Mouse (Mus musculus): ENCODE measurements at regions not wholly inside any gene's neighbourhood (a gene's known extent, or its start where the extent isn't known, plus 50 kb on each side); places are given as distances from the start of the nearest gene placed in this dataset.
"Not testable (repeated sequence)": the region's sequence is repeated elsewhere in the genome, so short reads cannot be mapped to it uniquely, and the experiment has no call there.

DNA sequence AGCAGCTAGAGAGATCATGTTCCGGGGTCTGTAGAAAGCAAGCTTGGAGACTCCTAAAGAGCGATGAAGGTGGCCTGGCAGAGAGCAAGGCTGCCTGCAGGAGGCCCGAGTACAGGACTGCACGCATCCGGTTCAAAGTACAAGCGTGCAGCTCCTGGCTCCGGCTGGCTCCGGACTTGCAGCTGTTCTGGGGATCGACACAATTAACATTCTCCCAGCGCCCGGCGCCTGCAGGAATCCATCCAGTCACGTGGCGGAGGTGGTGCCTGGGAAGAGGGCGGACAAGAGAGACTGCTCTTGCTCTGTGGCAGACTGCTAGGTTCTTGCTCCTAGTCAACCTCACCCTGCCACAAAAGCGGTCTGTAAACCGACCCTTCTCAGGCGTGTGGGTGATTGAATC, 86.9 kb downstream of the Bdh1 start:
- ATAC-seq (replicated peaks; ENCODE audit: poor library complexity), result no peak

- no peak for ATAC-seq (replicated peaks; ENCODE audit: poor library complexity)
Observed at GRCm38 (mm10) chr16:31510097-31510496, 88.0 kb downstream of the Bdh1 start.

- no peak for ATAC-seq (replicated peaks; ENCODE audit: poor library complexity)
Observed at GRCm38 (mm10) chr16:31518816-31519215, 96.7 kb downstream of the Bdh1 start.

- no peak for ATAC-seq (replicated peaks; ENCODE audit: poor library complexity)
Observed at GRCm38 (mm10) chr16:31520081-31520480, 98.0 kb downstream of the Bdh1 start.

DNA sequence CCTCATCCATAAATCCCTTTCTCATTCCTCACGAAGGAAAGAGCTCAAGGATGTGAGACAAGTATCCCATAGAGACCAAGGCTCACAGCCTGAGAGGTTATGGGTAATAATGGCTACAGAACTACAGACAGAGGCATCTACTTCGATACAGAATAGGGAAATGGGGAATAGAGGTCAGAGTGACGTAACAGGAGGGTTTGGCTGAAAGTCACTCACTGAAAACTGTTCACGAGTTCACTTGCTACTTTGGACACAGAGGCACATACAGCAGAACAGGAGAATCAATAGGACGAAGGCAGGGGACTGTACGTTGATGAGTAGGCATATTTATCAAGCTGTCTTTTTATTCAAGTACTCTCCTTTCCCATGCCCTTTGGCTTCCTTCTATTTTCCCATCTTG, 99.7 kb downstream of the Bdh1 start:
- ATAC-seq (replicated peaks; ENCODE audit: poor library complexity), result no peak

- ATAC-seq (replicated peaks; ENCODE audit: poor library complexity), result no peak
Observed at GRCm38 (mm10) chr16:31526711-31527344, 104.7 kb downstream of the Bdh1 start.

DNA sequence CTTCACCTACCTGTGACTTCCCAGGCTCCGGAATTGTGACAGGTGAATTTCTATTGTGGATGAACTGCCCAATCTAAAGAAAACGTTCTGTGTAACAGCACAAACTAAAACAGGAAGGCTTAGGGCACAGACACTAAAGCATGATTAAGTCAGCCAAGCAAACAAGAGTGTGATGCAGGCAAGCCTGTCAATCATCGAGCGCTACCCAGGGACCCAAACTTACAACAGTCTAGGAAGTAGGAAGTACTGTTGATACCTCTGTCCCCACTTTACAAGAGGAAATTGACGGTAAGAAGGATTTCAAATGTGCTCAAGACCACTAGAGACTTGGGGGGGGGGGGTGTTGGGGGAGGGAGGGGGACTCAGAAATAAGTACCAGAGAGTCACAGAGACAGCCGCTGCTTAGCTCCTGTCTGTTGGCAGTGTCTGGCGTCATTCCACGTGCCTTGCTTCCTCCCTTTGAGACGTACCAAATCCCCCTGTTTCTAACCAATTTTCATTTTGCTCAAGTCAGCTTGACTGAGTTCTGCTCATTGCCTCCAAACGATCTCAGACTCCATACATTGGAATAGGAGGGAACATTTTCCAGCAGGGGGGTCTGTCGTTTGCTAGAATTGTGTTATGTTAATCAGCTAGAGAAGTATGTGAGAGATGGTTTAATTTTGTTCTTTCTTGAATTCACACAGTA, 106.7 kb downstream of the Bdh1 start:
- no peak for ATAC-seq (replicated peaks; ENCODE audit: poor library complexity)

DNA sequence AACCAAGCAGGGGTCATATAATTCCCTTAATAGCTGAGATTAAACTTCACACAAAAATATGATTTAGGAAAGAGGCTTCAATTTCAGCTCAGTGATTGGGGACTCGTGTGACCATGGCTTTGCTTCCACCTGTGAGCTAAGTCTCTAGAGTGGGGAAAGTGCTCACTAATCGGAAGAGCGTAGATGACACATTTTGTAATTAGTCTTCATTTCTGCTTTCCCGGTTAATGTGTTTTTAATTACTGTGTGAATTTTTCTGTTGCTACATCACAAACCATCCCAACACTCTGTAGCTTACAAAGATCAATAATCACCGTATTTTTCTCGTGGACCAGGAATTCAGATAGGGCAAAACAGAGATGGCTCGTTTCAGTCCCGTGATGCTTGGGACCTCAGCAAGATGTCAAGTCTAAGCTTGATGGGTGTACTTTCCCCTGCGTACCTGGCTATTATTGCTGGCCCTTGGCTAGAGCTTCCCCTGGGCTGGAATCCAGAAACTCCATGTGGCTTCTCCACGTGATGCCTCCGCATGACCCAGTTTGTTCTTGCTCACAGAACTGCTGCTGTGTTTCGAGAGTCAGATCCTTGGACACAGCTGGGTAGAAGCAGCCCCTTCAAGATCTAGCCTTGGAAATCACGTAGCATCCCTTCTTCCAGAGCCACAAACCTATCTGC, 107.3 kb downstream of the Bdh1 start:
- ATAC-seq (replicated peaks; ENCODE audit: poor library complexity), result no peak

DNA sequence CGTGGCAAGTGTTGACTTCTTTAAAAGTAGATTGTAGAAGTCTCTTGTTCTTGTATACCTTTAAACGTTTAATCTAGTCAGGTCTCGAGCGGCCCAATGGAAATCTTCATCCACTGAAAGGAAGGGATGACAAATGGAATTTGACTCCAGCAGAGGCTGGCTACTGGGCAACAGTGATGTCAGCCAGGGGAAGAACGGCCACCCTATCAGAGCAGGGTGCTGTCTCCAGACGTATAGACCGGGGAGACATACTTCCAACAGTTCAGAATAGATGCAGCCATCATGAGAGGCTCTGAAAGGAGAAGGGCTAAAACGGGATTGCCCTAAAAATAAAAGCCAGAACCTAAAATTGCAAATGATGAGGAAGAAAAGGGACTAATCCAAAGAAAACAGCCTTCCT, 108.0 kb downstream of the Bdh1 start:
- no peak for ATAC-seq (replicated peaks; ENCODE audit: poor library complexity)

GRCm38 (mm10) chr16:31533196-31533777, 111.2 kb downstream of the Bdh1 start:
- peak; percentile 80 for ATAC-seq (replicated peaks; ENCODE audit: poor library complexity)

GRCm38 (mm10) chr16:31534923-31535523, 112.9 kb downstream of the Bdh1 start:
- ATAC-seq (replicated peaks; ENCODE audit: poor library complexity), result no peak

- no peak for ATAC-seq (replicated peaks; ENCODE audit: poor library complexity)
Observed at GRCm38 (mm10) chr16:31536328-31536727, 114.2 kb downstream of the Bdh1 start.

GRCm38 (mm10) chr16:31538606-31539005, 116.5 kb downstream of the Bdh1 start:
- ATAC-seq (replicated peaks; ENCODE audit: poor library complexity), result no peak

DNA sequence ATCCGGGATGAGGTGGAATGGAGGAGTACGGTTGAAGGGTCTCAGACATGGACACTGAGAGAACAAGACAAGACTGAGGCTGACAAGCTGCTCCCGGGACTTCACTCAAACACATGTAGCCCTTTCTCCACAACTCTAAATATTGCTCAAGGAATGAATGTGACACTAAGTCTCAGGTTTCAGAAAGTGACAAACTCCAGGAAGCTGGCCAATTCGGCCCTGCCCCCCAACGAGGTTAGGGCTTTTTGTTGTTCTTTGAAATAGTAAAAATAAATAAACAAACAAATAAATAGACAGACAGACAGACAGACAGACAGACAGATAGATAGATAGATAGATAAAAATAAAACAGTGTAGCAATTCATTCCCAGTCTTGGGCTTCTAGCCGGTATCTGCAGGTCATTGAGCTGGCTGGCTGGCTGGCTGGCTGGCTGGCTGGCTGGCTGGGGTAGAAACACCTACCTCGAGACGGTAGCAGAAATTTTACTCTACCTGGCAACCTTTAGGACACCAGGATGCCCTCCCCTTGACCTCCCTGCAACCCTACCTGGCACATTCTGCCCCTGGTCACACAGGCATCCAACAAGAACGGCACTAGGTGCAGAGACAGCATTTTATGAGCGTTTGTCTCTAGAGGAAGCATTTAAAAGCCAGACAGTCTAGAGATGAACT, 119.6 kb upstream of the Dlg1 start:
- no peak for ATAC-seq (replicated peaks; ENCODE audit: poor library complexity)

- no peak for ATAC-seq (replicated peaks; ENCODE audit: poor library complexity)
Observed at GRCm38 (mm10) chr16:31546062-31546827, 117.0 kb upstream of the Dlg1 start.

DNA sequence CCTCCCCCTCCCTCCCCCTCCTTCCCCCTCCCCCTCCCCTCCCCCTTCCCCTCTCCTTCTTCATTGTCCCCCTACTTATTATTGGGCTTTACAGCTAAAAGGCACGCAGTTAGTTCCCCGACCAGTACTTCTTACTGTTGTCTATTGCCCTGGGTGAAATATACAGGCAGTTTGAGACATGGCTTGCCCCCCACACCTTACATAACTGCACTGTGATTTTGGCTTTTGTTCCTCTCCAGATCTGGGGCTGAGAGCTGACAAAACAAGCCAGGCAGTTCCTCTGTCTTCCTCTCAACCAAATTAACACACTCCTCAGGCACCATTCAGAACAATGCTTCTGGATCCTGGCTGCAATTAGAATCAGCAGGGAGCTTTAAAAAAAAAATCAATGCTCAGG, 116.4 kb upstream of the Dlg1 start:
- no peak for ATAC-seq (replicated peaks; ENCODE audit: poor library complexity)

DNA sequence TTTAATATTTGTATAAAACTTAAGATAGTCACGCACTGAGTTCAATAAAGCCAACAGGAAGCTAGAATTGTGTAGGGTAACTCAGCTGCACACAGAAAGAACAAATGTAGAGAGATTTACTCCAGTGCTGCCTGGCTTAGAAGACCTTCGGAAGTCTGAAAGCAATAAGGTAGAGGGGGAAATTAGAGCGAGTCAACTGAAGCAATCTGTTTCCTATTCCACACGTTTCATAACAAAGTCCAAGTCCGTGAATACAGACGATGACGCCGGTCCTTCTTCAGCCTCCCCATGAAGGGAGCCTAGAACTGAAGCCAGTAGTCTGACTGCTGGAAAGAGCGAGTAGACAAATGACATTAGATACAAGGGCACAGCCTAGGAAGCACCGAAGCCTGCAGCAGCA, 115.9 kb upstream of the Dlg1 start:
- no peak for ATAC-seq (replicated peaks; ENCODE audit: poor library complexity)

DNA sequence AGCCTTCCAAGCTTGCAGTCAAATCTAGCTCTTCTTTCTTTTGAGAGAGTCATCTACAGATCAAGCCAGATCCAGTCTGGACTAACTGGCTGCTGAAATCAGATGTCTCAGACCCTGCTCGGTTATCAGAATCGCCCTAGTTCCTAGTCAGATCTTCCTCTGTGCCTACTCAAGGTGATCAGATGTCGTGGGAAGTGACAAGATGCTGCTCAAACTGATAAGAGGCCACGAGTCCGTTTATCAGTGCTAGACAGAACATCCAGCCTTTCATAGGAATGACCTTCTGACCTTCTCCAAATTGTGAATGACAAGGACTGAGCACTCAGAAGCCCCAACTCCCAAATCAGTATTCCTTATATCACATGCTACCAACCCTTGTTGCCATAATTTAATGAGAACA, 113.3 kb upstream of the Dlg1 start:
- no peak for ATAC-seq (replicated peaks; ENCODE audit: poor library complexity)

GRCm38 (mm10) chr16:31550539-31550938, 112.7 kb upstream of the Dlg1 start:
- not testable (repeated sequence) for ATAC-seq (replicated peaks; ENCODE audit: poor library complexity)

DNA sequence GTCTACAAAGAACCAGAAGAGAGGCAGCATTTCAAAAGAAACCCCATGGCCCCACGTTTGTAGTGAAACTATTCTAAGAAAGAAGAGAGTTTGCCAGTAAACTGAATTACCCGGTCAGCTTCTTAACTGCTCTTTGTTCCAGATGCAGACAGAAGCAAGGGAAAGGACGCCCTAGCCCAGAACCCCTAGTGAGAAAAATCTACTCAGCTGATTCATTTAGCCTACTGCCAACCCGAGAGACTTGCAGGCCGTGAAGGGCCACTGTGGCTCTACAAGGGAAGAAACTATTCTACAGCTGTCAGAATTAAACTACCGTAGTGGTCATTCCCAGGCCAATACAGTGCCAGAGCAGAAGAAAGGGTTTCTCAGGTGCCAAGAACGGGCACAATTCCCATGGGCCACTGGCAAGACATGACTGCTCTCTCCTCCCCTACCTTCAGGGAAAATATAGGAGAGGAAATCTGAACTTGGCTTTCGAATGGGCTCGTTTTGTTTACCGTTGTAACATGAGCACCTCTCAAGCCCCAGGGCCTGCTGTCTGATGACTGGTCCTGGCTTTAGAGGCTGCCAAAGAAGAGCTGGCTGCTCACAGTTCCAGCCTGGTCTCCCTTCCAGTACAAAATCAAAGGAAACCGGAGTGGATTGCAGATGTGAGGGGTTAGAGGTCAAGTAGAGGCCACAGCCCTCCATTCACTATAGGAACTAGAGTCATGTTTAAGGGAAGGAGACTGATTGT, 111.7 kb upstream of the Dlg1 start:
- ATAC-seq (replicated peaks; ENCODE audit: poor library complexity), result no peak
